Mouse (Mus musculus): ENCODE data around the gene Nxph3. TPM values are rescaled to one million over a fixed set of nuclear protein-coding genes. Genes with fewer than 3 reads are reported as not detected.
A peak's percentile ranks its signal among the peaks of the same experiment; 100 is the strongest.

Nxph3 gene
- polyA plus RNA-seq, 1 experiment from 2014 or later, result 0.69 TPM

DNA sequence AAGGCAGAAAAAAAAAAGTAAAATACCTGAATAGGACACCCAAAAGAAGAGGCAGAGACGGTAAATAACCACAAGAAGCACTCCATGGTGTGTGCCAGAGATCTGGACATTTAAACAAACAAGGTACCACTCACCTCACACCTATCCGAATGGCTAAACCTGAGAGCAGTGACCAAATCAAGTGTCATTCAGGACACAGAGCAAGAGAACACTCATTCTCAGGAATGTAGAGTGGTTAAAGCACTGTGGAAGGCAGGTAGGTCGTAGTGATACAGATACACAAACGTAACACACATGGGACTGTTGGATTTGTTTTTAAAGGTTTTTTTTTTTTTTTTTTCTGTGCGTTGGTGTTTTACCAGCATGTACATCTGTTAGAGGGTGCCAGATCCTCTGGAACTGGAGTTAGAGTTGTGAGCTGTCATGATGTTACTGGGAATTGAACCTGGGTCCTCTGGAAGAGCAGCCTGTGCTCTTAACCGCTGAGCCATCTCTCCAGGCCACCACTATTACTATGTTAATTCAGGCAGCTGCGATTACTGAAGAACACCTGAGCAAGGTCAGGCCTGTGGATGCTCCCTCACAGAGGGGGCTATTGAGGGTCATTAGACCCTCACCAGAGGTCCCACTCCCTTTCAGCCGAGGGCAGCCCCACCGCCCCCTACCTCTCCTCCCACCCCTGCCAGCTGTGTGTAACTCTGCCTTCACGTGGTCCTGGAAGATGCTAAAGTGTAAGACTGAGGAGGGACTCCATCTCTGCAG is 31.8 kb upstream of the Nxph3 start:
- Histone ChIP-seq H3K36me3 (ENCODE audit: control insufficient read depth, insufficient read depth, low read length) (no peaks in the 10 kb centered on the region), H3K9ac (ENCODE audit: low read depth, low read length) (no peak overlapping the region), H3K27me3 (ENCODE audit: control insufficient read depth, insufficient read depth, low read length) (no peaks in the 10 kb centered on the region), H3K4me1 (replicated peaks; ENCODE audit: control insufficient read depth, insufficient read depth, low read length) (no peaks in the 10 kb centered on the region), H3K9me3 (ENCODE audit: control insufficient read depth, low read length) (no peaks in the 10 kb centered on the region), H3K4me2 (replicated peaks; ENCODE audit: low read depth, low read length) (no peak overlapping the region), H3K4me3 (ENCODE audit: low read depth, low read length) (no peak overlapping the region), H3K27ac (ENCODE audit: low read depth, low read length) (no peak overlapping the region)
- ATAC-seq (ENCODE audit: low FRiP score), result no peak
- 67% methylated on average over 10 of the region's 10 CpGs for WGBS
- no peak for DNase-seq (ENCODE audit: low spot score)

DNA sequence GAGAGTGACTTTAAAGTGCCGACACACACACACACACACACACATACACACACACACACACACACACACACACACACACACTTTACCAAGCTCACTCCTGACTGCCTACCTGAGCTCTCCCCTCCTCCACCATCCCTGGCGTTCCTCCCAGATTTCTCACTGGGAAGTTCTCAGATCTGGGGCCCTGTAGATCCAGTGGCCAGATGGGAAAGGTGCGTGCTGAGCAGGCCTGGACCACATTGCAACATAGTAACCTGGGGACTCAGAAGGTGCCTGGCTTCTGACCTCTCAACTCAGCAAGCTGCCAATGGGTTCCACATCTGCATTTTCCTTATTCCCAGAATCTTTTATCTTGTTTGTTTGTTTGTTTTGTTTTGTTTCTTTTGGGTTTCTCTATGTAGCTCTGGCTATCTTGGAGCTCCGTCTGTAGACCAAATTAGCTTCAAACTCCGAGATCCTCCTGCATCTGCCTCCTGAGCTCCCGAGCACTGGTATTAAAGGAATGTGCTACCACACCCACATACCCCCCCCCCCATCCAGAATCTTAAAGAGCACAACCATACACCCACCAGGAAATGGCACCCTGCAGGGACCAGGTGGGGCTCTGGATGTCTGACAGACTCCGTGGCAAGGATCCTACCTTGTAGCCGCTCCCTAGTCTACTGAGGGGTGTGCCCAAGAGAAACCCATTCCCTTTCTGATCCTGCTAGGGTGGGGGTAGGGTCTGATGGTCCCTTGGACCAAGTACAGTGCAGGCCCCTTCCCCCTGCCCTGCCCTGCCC is 30.4 kb upstream of the Nxph3 start:
- ATAC-seq (ENCODE audit: low FRiP score), result no peak
- Histone ChIP-seq H3K4me3 (ENCODE audit: low read depth, low read length) (no peak overlapping the region), H3K27me3 (ENCODE audit: control insufficient read depth, insufficient read depth, low read length) (no peaks in the 10 kb centered on the region), H3K4me2 (replicated peaks; ENCODE audit: low read depth, low read length) (no peak overlapping the region), H3K27ac (ENCODE audit: low read depth, low read length) (no peak overlapping the region), H3K36me3 (ENCODE audit: control insufficient read depth, insufficient read depth, low read length) (no peaks in the 10 kb centered on the region), H3K9me3 (ENCODE audit: control insufficient read depth, low read length) (no peaks in the 10 kb centered on the region), H3K4me1 (replicated peaks; ENCODE audit: control insufficient read depth, insufficient read depth, low read length) (no peaks in the 10 kb centered on the region; the same call in 1 of the 2 replicates), H3K9ac (ENCODE audit: low read depth, low read length) (no peak overlapping the region)
- 88% methylated on average over 8 of the region's 8 CpGs for WGBS
- DNase-seq (ENCODE audit: low spot score), result no peak

GRCm38 (mm10) chr11:95540637-95541385 is 26.4 kb upstream of the Nxph3 start:
- Histone ChIP-seq H3K27me3 (ENCODE audit: control insufficient read depth, insufficient read depth, low read length) (no peaks in the 10 kb centered on the region), H3K4me2 (replicated peaks; ENCODE audit: low read depth, low read length) (no peak overlapping the region), H3K4me3 (ENCODE audit: low read depth, low read length) (no peak overlapping the region), H3K9me3 (ENCODE audit: control insufficient read depth, low read length) (no peaks in the 10 kb centered on the region), H3K36me3 (ENCODE audit: control insufficient read depth, insufficient read depth, low read length) (no peaks in the 10 kb centered on the region), H3K4me1 (replicated peaks; ENCODE audit: control insufficient read depth, insufficient read depth, low read length) (peaks cover 2% of the 10 kb centered on the region; the same call in 1 of the 2 replicates), H3K9ac (ENCODE audit: low read depth, low read length) (no peak overlapping the region), H3K27ac (ENCODE audit: low read depth, low read length) (no peak overlapping the region)
- whole genome bisulfite sequencing, result 34% methylated on average over 18 of the region's 18 CpGs
- ATAC-seq (ENCODE audit: low FRiP score) (no peak), DNase-seq (ENCODE audit: low spot score) (peak; percentile 17)

DNA sequence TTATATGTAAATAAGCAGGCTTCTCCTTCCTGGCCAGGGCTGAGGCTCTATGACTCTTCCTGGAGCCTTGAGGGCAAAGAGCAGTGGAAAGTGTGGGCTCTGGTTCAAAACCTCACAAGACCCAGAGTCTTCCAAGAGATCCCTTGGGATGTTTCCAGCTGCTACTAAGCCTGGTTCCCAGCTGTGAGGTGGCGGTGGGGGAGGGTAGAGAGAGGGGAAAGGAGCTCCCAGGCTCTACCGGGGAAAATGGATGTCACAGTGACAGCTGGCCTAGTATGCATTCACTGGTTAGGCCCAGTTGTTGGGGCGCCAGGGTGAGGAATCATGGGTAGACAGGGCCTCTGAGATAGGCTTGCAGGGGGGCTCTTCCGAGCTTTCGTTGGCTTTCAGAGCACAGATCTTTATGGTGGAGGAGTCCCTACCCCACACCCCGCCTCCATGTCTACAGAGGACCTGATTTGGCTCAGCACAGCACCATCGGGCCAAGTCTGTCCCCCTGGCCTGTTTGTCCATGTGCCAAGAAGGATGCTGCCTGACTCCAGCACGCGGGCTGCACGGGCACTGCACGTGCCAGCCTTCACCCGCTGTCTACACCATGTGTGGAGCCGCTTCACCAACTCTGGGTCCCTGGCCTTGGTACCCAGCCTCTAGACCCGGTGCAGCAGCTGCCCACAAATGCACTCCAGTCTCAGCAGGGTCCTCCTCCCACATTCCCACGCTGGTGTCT is 24.2 kb upstream of the Nxph3 start:
- no peaks in the 10 kb centered on the region for H3K9me3 ChIP-seq (ENCODE audit: control insufficient read depth, low read length)
- no peak for ATAC-seq (ENCODE audit: low FRiP score)
- H3K27me3 ChIP-seq (ENCODE audit: control insufficient read depth, insufficient read depth, low read length), result no peaks in the 10 kb centered on the region
- H3K27ac ChIP-seq (ENCODE audit: low read depth, low read length), result no peak overlapping the region
- H3K4me3 ChIP-seq (ENCODE audit: low read depth, low read length), result no peak overlapping the region
- H3K4me2 ChIP-seq (replicated peaks; ENCODE audit: low read depth, low read length), result no peak overlapping the region
- DNase-seq (ENCODE audit: low spot score), result peak; percentile 44
- H3K4me1 ChIP-seq (replicated peaks; ENCODE audit: control insufficient read depth, insufficient read depth, low read length), result peaks cover 2% of the 10 kb centered on the region; the same call in 1 of the 2 replicates
- no peaks in the 10 kb centered on the region for H3K36me3 ChIP-seq (ENCODE audit: control insufficient read depth, insufficient read depth, low read length)
- WGBS, result 75% methylated on average over 15 of the region's 15 CpGs
- no peak overlapping the region for H3K9ac ChIP-seq (ENCODE audit: low read depth, low read length)

- H3K4me1 ChIP-seq (replicated peaks; ENCODE audit: control insufficient read depth, insufficient read depth, low read length), result no peaks in the 10 kb centered on the region; the same call in 1 of the 2 replicates
- H3K4me2 ChIP-seq (replicated peaks; ENCODE audit: low read depth, low read length), result no peak overlapping the region
- ATAC-seq (ENCODE audit: low FRiP score) (peak; percentile 72), DNase-seq (ENCODE audit: low spot score) (peak; percentile 94)
- H3K4me3 ChIP-seq (ENCODE audit: low read depth, low read length), result no peak overlapping the region
- H3K9me3 ChIP-seq (ENCODE audit: control insufficient read depth, low read length), result no peaks in the 10 kb centered on the region
- 22% methylated on average over 24 of the region's 24 CpGs for WGBS
- H3K36me3 ChIP-seq (ENCODE audit: control insufficient read depth, insufficient read depth, low read length), result no peaks in the 10 kb centered on the region
- H3K9ac ChIP-seq (ENCODE audit: low read depth, low read length), result no peak overlapping the region
- H3K27me3 ChIP-seq (ENCODE audit: control insufficient read depth, insufficient read depth, low read length), result no peaks in the 10 kb centered on the region
- H3K27ac ChIP-seq (ENCODE audit: low read depth, low read length), result no peak overlapping the region
Measured at GRCm38 (mm10) chr11:95533484-95534160, 19.3 kb upstream of the Nxph3 start.

DNA sequence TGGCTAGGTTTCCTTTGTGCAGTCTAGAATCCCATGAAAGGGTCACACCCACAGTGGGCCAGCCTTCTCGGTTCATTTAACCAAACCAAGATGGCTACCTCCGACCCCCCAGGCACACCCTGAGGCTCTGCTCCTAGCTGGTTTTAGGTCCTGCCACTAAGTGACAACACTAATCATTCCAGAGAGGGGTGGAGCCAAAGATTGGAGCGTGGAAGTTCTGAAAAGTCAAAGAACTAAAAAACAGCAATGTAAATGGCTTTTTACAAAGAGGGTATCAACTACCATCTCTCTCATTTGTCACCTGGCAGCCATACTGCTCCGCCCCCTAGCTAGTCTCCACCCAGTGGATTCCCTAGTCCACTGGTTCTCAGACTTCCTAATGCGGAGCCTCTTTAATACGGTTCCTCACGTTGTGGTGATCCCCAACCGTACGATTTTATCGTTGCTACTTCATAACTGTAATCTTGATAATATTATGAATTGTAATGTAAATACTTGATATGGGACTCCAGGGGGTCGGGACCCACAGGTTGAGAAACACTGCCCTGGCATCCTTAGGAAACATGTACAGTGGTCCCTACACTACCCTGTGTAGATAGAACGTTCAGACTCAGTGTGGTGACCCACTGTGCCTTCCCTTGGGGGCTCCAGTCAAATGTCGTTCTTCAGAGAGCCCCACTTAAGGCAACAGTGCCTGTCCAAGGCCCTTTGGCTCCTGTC is 18.1 kb upstream of the Nxph3 start:
- Histone ChIP-seq H3K4me3 (ENCODE audit: low read depth, low read length) (no peak overlapping the region), H3K4me2 (replicated peaks; ENCODE audit: low read depth, low read length) (no peak overlapping the region), H3K36me3 (ENCODE audit: control insufficient read depth, insufficient read depth, low read length) (no peaks in the 10 kb centered on the region), H3K27me3 (ENCODE audit: control insufficient read depth, insufficient read depth, low read length) (no peaks in the 10 kb centered on the region), H3K9me3 (ENCODE audit: control insufficient read depth, low read length) (no peaks in the 10 kb centered on the region), H3K9ac (ENCODE audit: low read depth, low read length) (no peak overlapping the region), H3K4me1 (replicated peaks; ENCODE audit: control insufficient read depth, insufficient read depth, low read length) (no peaks in the 10 kb centered on the region; the same call in 1 of the 2 replicates), H3K27ac (ENCODE audit: low read depth, low read length) (no peak overlapping the region)
- no peak for ATAC-seq (ENCODE audit: low FRiP score)
- 78% methylated on average over 13 of the region's 13 CpGs for WGBS
- DNase-seq (ENCODE audit: low spot score), result no peak

GRCm38 (mm10) chr11:95528231-95528630 is 13.9 kb upstream of the Nxph3 start:
- Histone ChIP-seq H3K4me1 (replicated peaks; ENCODE audit: control insufficient read depth, insufficient read depth, low read length) (no peaks in the 10 kb centered on the region), H3K27ac (ENCODE audit: low read depth, low read length) (no peak overlapping the region), H3K27me3 (ENCODE audit: control insufficient read depth, insufficient read depth, low read length) (no peaks in the 10 kb centered on the region), H3K4me3 (ENCODE audit: low read depth, low read length) (no peak overlapping the region), H3K36me3 (ENCODE audit: control insufficient read depth, insufficient read depth, low read length) (no peaks in the 10 kb centered on the region), H3K4me2 (replicated peaks; ENCODE audit: low read depth, low read length) (no peak overlapping the region), H3K9ac (ENCODE audit: low read depth, low read length) (no peak overlapping the region), H3K9me3 (ENCODE audit: control insufficient read depth, low read length) (no peaks in the 10 kb centered on the region)
- DNase-seq (ENCODE audit: low spot score), result no peak
- WGBS, result 81% methylated on average over 3 of the region's 3 CpGs
- ATAC-seq (ENCODE audit: low FRiP score), result no peak
